Mouse (Mus musculus) CH12.LX (cell line): ENCODE data around the gene Creg2. TPM values are rescaled to one million over a fixed set of nuclear protein-coding genes. Genes with fewer than 3 reads are reported as not detected.

Source experiments
- DNase-seq: peaks from one replicate; pipeline ENCODE4 v3.0.0-alpha.2; 2013; ENCODE audit errors: extremely low read depth
- H3K27ac ChIP-seq: 2 replicates; pipeline ENCODE4 v1.5.1; 2012; ENCODE audit warnings: low read depth, mild to moderate bottlenecking, control low read depth, moderate library complexity; ENCODE audit not compliant: insufficient read depth
- H3K27me3 ChIP-seq: replicated peaks from 2 replicates; pipeline ENCODE3; 2012; ENCODE audit warnings: inconsistent platforms
- H3K36me3 ChIP-seq, 2 experiments: replicated peaks in 1 of 2; 2 replicates each; pipeline versions ENCODE3 to v1.6.1; 2012; ENCODE audit warnings: inconsistent platforms in 1 of 2, low read length in 1 of 2, mild to moderate bottlenecking in 1 of 2, mixed read lengths in 1 of 2, moderate library complexity in 1 of 2; ENCODE audit not compliant: control insufficient read depth in 1 of 2, insufficient read depth in 1 of 2
- H3K4me1 ChIP-seq, 2 experiments: 2 replicates each; pipeline ENCODE4 v1.6.1; 2012; ENCODE audit warnings: inconsistent platforms in 1 of 2, moderate library complexity in 1 of 2; ENCODE audit not compliant: insufficient read depth in 2 of 2, control insufficient read depth in 1 of 2
- H3K4me2 ChIP-seq: 2 replicates; pipeline ENCODE4 v1.6.1; 2012; ENCODE audit warnings: low read depth, mild to moderate bottlenecking, control low read depth; ENCODE audit not compliant: poor library complexity, insufficient read depth, severe bottlenecking
- H3K4me3 ChIP-seq, 3 experiments: fragments of 150-350 bp in 1 of 3; sonication (generic) in 1 of 3; replicated peaks in 1 of 3; 2 replicates each; pipeline versions ENCODE3 to v1.5.1; 2011 to 2012; ENCODE audit warnings: low read depth in 2 of 3, low read length in 2 of 3, mild to moderate bottlenecking in 2 of 3, moderate library complexity in 2 of 3, control low read depth in 1 of 3, improper control_type of control experiment in 1 of 3, inconsistent platforms in 1 of 3, mixed read lengths in 1 of 3; ENCODE audit not compliant: poor library complexity in 1 of 3
- H3K79me2 ChIP-seq: replicated peaks from 2 replicates; pipeline ENCODE4 v1.6.1; 2012; ENCODE audit warnings: mild to moderate bottlenecking, moderate library complexity; ENCODE audit not compliant: control insufficient read depth, poor library complexity, insufficient read depth, severe bottlenecking; ENCODE audit errors: extremely low read depth
- H3K9ac ChIP-seq: 2 replicates; pipeline ENCODE4 v1.6.1; 2012; ENCODE audit warnings: low read depth, mild to moderate bottlenecking, control low read depth, moderate library complexity; ENCODE audit not compliant: insufficient read depth
- H3K9me3 ChIP-seq: replicated peaks from 2 replicates; pipeline ENCODE3; 2012; ENCODE audit warnings: low read length, inconsistent platforms, mixed read lengths
- CHD1 ChIP-seq: IDR thresholded peaks from 2 replicates; pipeline ENCODE4 v1.6.1; 2012; ENCODE audit warnings: low read depth, low read length, improper control_type of control experiment, inconsistent platforms
- CHD2 ChIP-seq: IDR thresholded peaks from 2 replicates; pipeline ENCODE4 v1.6.1; 2011; ENCODE audit warnings: low read length, improper control_type of control experiment
- HCFC1 ChIP-seq: IDR thresholded peaks from 2 replicates; pipeline ENCODE4 v1.6.1; 2012; ENCODE audit warnings: low read depth, mild to moderate bottlenecking, inconsistent platforms, low read length, improper control_type of control experiment
- JUN ChIP-seq: IDR thresholded peaks from 2 replicates; pipeline ENCODE4 v1.6.1; 2011; ENCODE audit warnings: low read depth, mild to moderate bottlenecking, low read length, improper control_type of control experiment, moderate library complexity; ENCODE audit not compliant: insufficient read depth
- MAX ChIP-seq: IDR thresholded peaks from 2 replicates; pipeline ENCODE4 v1.6.1; 2011; ENCODE audit warnings: low read length, improper control_type of control experiment
- MAZ ChIP-seq: IDR thresholded peaks from 2 replicates; pipeline ENCODE4 v1.6.1; 2012; ENCODE audit warnings: low read depth, mild to moderate bottlenecking, inconsistent platforms, low read length, improper control_type of control experiment, moderate library complexity
- MEF2A ChIP-seq: IDR thresholded peaks from 2 replicates; pipeline ENCODE4 v1.6.1; 2014; ENCODE audit warnings: low read depth, mild to moderate bottlenecking, inconsistent platforms, low read length, improper control_type of control experiment, borderline replicate concordance
- NELFE ChIP-seq: IDR thresholded peaks from 2 replicates; pipeline ENCODE4 v1.6.1; 2011; ENCODE audit warnings: low read depth, low read length, improper control_type of control experiment
- NRF1 ChIP-seq: IDR thresholded peaks from 2 replicates; pipeline ENCODE4 v1.6.1; 2014; ENCODE audit warnings: low read depth, mild to moderate bottlenecking, inconsistent platforms, low read length, improper control_type of control experiment, moderate library complexity
- POLR2A ChIP-seq: IDR thresholded peaks from 2 replicates; pipeline ENCODE4 v1.6.1; 2011; ENCODE audit warnings: low read depth, mild to moderate bottlenecking, improper control_type of control experiment, low read length
- RCOR1 ChIP-seq: conservative IDR thresholded peaks from 2 replicates; pipeline ENCODE4 v1.6.1; 2012; ENCODE audit warnings: low read depth, mild to moderate bottlenecking, inconsistent platforms, low read length, improper control_type of control experiment
- SMC3 ChIP-seq: IDR thresholded peaks from 2 replicates; pipeline ENCODE4 v1.6.1; 2011; ENCODE audit warnings: low read depth, low read length, improper control_type of control experiment
- USF2 ChIP-seq: conservative IDR thresholded peaks from 2 replicates; pipeline ENCODE4 v1.6.1; 2011; ENCODE audit warnings: low read depth, low read length, improper control_type of control experiment
- ZC3H11A ChIP-seq: IDR thresholded peaks from 2 replicates; pipeline ENCODE4 v1.6.1; 2012; ENCODE audit warnings: low read depth, mild to moderate bottlenecking, inconsistent platforms, low read length, improper control_type of control experiment
- ZMIZ1 ChIP-seq: IDR thresholded peaks from 2 replicates; pipeline ENCODE4 v1.6.1; 2012; ENCODE audit warnings: low read depth, mild to moderate bottlenecking, inconsistent platforms, low read length, improper control_type of control experiment
- dilution Hi-C: fragments of 300-500 bp; cut with MboI; formaldehyde crosslinking; loops from 2 replicates; pipeline ENCODE4 v1.14.3; 2020; ENCODE audit warnings: low sequenced_read_pairs; ENCODE audit not compliant: extremely low pct_unique_long_range_greater_than_20kb, extremely low pct_ligation_motif_present
- in situ Hi-C: fragments of 300-500 bp; cut with MboI; formaldehyde crosslinking; loops from 3 replicates; pipeline ENCODE4 v1.14.3; 2019; ENCODE audit warnings: low sequenced_read_pairs, low pct_ligation_motif_present, low pct_unique_long_range_greater_than_20kb, mixed read lengths
- polyA plus RNA-seq: library from polyadenylated mRNA; unstranded; fragments of >175 nt; gene quantifications from 2 replicates; pipeline ENCODE4 v1.2.1, GENCODE M21; 2012; ENCODE audit warnings: low read depth; ENCODE audit not compliant: insufficient read length
- total RNA-seq, 2 experiments: library from RNA; depleted of rRNA; stranded (reverse); fragments of 300-350 nt in 1 of 2; fragments of >200 nt in 1 of 2; gene quantifications; 2 replicates each; pipeline ENCODE4 v1.2.3; 2012 to 2014

Creg2 gene
- total and polyA plus RNA-seq, 3 experiments = not detected

- Histone ChIP-seq H3K27ac (no peak overlapping the region), H3K4me1 (no peaks in the 10 kb centered on the region), H3K4me2 (no peak overlapping the region), H3K27me3 (no peaks in the 10 kb centered on the region), H3K36me3 (no peaks in the 10 kb centered on the region), H3K9ac (no peak overlapping the region), H3K9me3 (peaks cover 5% of the 10 kb centered on the region), H3K79me2 (no peaks in the 10 kb centered on the region), H3K4me3 (no peak overlapping the region)
- DNase-seq = no peak
- in situ Hi-C loops (no loop called here), dilution Hi-C loops (no loop called here)
- TF ChIP-seq NRF1 (no peak), CHD2 (no peak)
These were observed 21.3 kb upstream of the Creg2 start for GRCm38 (mm10) chr1:39672362-39673105.

GRCm38 (mm10) chr1:39670211-39670935 is 19.1 kb upstream of the Creg2 start:
- Histone ChIP-seq H3K9me3 (peaks cover 5% of the 10 kb centered on the region), H3K36me3 (no peaks in the 10 kb centered on the region), H3K4me2 (no peak overlapping the region), H3K27me3 (no peaks in the 10 kb centered on the region), H3K4me1 (no peaks in the 10 kb centered on the region), H3K79me2 (no peaks in the 10 kb centered on the region), H3K9ac (no peak overlapping the region), H3K4me3 (no peak overlapping the region), H3K27ac (no peak overlapping the region)
- no peak for DNase-seq
- in situ Hi-C loops = no loop called here
- dilution Hi-C loops = no loop called here
- TF ChIP-seq MAX = no peak
- TF ChIP-seq CHD1 = no peak
- TF ChIP-seq NELFE = no peak
- no peak for TF ChIP-seq CHD2
- TF ChIP-seq HCFC1 = no peak
- no peak for TF ChIP-seq ZC3H11A
- TF ChIP-seq USF2 = no peak
- no peak for TF ChIP-seq SMC3
- TF ChIP-seq JUN = no peak
- TF ChIP-seq ZMIZ1 = no peak
- no peak for TF ChIP-seq MAZ
- no peak for TF ChIP-seq RCOR1
- TF ChIP-seq MEF2A = no peak
- TF ChIP-seq POLR2A = no peak
